Mouse (Mus musculus) urinary bladder, adult 18-20 months (tissue): ENCODE measurements around the gene Pnlip.

Source experiments
- DNase-seq, 2 experiments: peaks; one replicate each; pipeline ENCODE4 v3.0.0; 2022; ENCODE audit warnings: low spot score in 2 of 2, mixed read lengths in 2 of 2

The Pnlip gene

GRCm38 (mm10) chr19:58726551-58726950 is 74.3 kb downstream of the Pnlip start:
- DNase-seq: no peak

- DNase-seq: no peak
Observed at GRCm38 (mm10) chr19:58727756-58728155, 75.5 kb downstream of the Pnlip start.

GRCm38 (mm10) chr19:58728445-58729031 is 76.2 kb downstream of the Pnlip start, which contains the start of gene Pnliprp1:
Gene Pnliprp1 (plus strand): TSS chr19:58728887.
- DNase-seq: no peak
